Comparison of ENCODE assay signal across 9 mouse cellular contexts in the genomic region with DNA sequence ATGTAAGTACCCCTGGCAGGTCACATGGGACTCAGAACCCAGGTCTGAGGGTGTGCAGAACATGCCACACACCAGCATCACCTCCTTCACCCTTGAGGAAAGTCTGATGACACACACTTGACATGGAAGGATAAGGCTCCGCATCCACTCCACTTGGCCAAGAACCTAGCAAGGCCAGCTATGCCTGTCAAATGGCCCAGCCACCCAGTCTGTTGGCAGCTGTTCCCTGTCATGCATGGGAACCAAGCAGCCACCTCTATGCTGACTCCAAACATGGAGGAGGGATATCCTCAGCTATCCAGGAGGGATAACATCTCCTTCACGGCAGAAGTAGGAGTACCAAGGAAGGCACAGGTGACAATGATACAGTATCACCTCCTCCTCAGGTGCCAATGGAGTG. TPM values are rescaled to one million over a fixed set of nuclear protein-coding genes. Genes with fewer than 3 reads are reported as not detected.
DNase-seq lines count a peak whose midpoint lies in the region; ATAC-seq and TF ChIP-seq lines count a peak whose summit lies in the region.
"Had no signal": no experiment of that assay in that cellular context is flagged by ENCODE, and none has a peak within 500 bp of the region (broad histone marks: within the 10 kb centered on the region; RNA-seq: fewer than 3 reads in every experiment).

No protein-coding gene starts in this region.

- H3K9me3 ChIP-seq in neural tube, embryonic 11.5 days (ENCODE audit: control insufficient read depth, low read length), result no peaks in the 10 kb centered on the region
- no peaks in the 10 kb centered on the region for H3K9me3 ChIP-seq in liver, embryonic 15.5 days (replicated peaks)

- peaks cover 7% of the 10 kb centered on the region; the same call in 1 of the 2 replicates for H3K4me1 ChIP-seq in neural tube, embryonic 11.5 days (ENCODE audit: control insufficient read depth, insufficient read depth, low read length)
- H3K4me1 ChIP-seq in liver, embryonic 15.5 days (replicated peaks), result peaks cover 50% of the 10 kb centered on the region

- H3K27me3 ChIP-seq in neural tube, embryonic 11.5 days (ENCODE audit: control insufficient read depth, insufficient read depth, low read length), result no peaks in the 10 kb centered on the region
- 0 out of 2 replicates have a peak, but pooled peaks cover 4% of the 10 kb centered on the region for H3K27me3 ChIP-seq in liver, embryonic 15.5 days

- WGBS in neural tube, embryonic 11.5 days, result 88% methylated on average over 2 of the region's 2 CpGs
- WGBS in liver, embryonic 15.5 days (ENCODE audit: insufficient replicate concordance), result 69% methylated on average over 2 of the region's 2 CpGs

- intact Hi-C loops in gastrocnemius, adult 2 months (cut with DNase I), result loop anchor here (5.0 kb wide), 1 partner anchor 41 kb away; no protein-coding TSS in a partner anchor
- intact Hi-C loops in left cerebral cortex, postnatal 4 days (cut with DNase I), result no loop called here

- no peak for DNase-seq in gastrocnemius, adult 2 months
- no peak for DNase-seq in gastrocnemius, adult 8-10 months (ENCODE audit: low spot score in 2 of 2)
- no peak for DNase-seq in neural tube, embryonic 11.5 days (ENCODE audit: low spot score)
- no peak for DNase-seq in neural tube, embryonic 10.5 days (ENCODE audit: extremely low spot score, low spot score)
- DNase-seq in left cerebral cortex, postnatal 4 days, result no peak
- DNase-seq in right cerebral cortex, postnatal 36 days (ENCODE audit: low spot score in 2 of 2), result no peak
- DNase-seq: B cell, adult 2 months had no signal

- no peak overlapping the region for H3K9ac ChIP-seq in neural tube, embryonic 11.5 days (ENCODE audit: low read length)
- H3K9ac ChIP-seq in liver, embryonic 15.5 days, result peak overlapping the region; percentile 64; the same call in 1 of the 2 replicates

- H3K36me3 ChIP-seq in neural tube, embryonic 11.5 days (ENCODE audit: control insufficient read depth, insufficient read depth, low read length), result no peaks in the 10 kb centered on the region; the same call in 1 of the 2 replicates
- H3K36me3 ChIP-seq in liver, embryonic 15.5 days (replicated peaks), result no peaks in the 10 kb centered on the region

- no peak overlapping the region; the same call in 1 of the 2 replicates for H3K4me2 ChIP-seq in neural tube, embryonic 11.5 days (ENCODE audit: low read depth)
- H3K4me2 ChIP-seq in liver, embryonic 15.5 days, result peak overlapping the region; percentile 96

- ATAC-seq in neural tube, embryonic 11.5 days (ENCODE audit: insufficient read depth, low FRiP score, low TSS enrichment), result no peak
- ATAC-seq in liver, embryonic 15.5 days (ENCODE audit: insufficient read depth), result no peak
- no peak for ATAC-seq in frontal cortex, adult (ENCODE audit: low TSS enrichment)

- H3K4me3 ChIP-seq in gastrocnemius, adult 2 months, result peak overlapping the region; percentile 92
- peak overlapping the region; percentile 70 for H3K4me3 ChIP-seq in neural tube, embryonic 11.5 days (ENCODE audit: low read depth, low read length)
- peak overlapping the region; percentile 74 for H3K4me3 ChIP-seq in liver, embryonic 15.5 days (replicated peaks)

- TF ChIP-seq CTCF in gastrocnemius, adult 2 months (IDR thresholded peaks at IDR 0.05), result no peak

- H3K27ac ChIP-seq in gastrocnemius, adult 2 months, result no peak overlapping the region; the same call in 1 of the 2 replicates
- H3K27ac ChIP-seq in neural tube, embryonic 11.5 days (ENCODE audit: low read depth, low read length), result no peak overlapping the region
- 0 out of 2 replicates have a peak overlapping the region, but pooled peaks have one; percentile 4 for H3K27ac ChIP-seq in liver, embryonic 15.5 days (replicated peaks)

RNA-seq across cellular contexts. Expression of gene Crtc1, which starts 1.0 kb away (rescaled TPM):
- total RNA-seq in gastrocnemius, adult 2 months (2021), result 1 to 10 TPM; 8.9 to 9.5 TPM
- total RNA-seq in gastrocnemius, adult 8-10 months (2022), result 10 to 100 TPM in 1 of 4 experiments, 1 to 10 TPM in 3; 7.1 to 15.3 (median 7.6) TPM
- polyA plus RNA-seq in neural tube, embryonic 11.5 days (2014; fragmentation: Nextera tagmentation; extraction: Ambion mirVana), result 16.1 and 17.9 TPM in 2 replicates
- polyA plus RNA-seq in liver, embryonic 15.5 days (2015; fragmentation: Nextera tagmentation; extraction: Ambion mirVana), result 4.2 and 4.3 TPM in 2 replicates
- 100 to 1,000 TPM; 109 TPM for total RNA-seq in left cerebral cortex, postnatal 4 days (2021)

RNA-seq across cellular contexts. Expression of gene Klhl26, which starts 38.3 kb away (rescaled TPM):
- 1 to 10 TPM; 6.7 to 8.5 TPM for total RNA-seq in gastrocnemius, adult 2 months (2021)
- total RNA-seq in gastrocnemius, adult 8-10 months (2022), result 1 to 10 TPM; 6.6 to 9.7 (median 7.5) TPM
- polyA plus RNA-seq in neural tube, embryonic 11.5 days (2014; fragmentation: Nextera tagmentation; extraction: Ambion mirVana), result 14.6 and 17.0 TPM in 2 replicates
- polyA plus RNA-seq in liver, embryonic 15.5 days (2015; fragmentation: Nextera tagmentation; extraction: Ambion mirVana), result 6.4 and 6.7 TPM in 2 replicates
- 10 to 100 TPM; 26.3 to 28.7 TPM for total RNA-seq in left cerebral cortex, postnatal 4 days (2021)

RNA-seq across cellular contexts. Expression of gene Tmem59l, which starts 48.7 kb away (rescaled TPM):
- total RNA-seq in gastrocnemius, adult 2 months (2021), result not detected
- total RNA-seq in gastrocnemius, adult 8-10 months (2022), result not detected
- polyA plus RNA-seq in neural tube, embryonic 11.5 days (2014; fragmentation: Nextera tagmentation; extraction: Ambion mirVana), result 19.3 and 20.7 TPM in 2 replicates
- polyA plus RNA-seq in liver, embryonic 15.5 days (2015; fragmentation: Nextera tagmentation; extraction: Ambion mirVana), result not detected in 2 replicates
- 10 to 100 TPM; 65.7 to 80.3 TPM for total RNA-seq in left cerebral cortex, postnatal 4 days (2021)

RNA-seq across cellular contexts. Expression of gene Crlf1, which starts 54.5 kb away (rescaled TPM):
- 1 to 10 TPM; 2.5 to 3.2 TPM for total RNA-seq in gastrocnemius, adult 2 months (2021)
- total RNA-seq in gastrocnemius, adult 8-10 months (2022), result 1 to 10 TPM; 1.1 to 2.5 (median 2.3) TPM
- 3.4 and 3.7 TPM in 2 replicates for polyA plus RNA-seq in neural tube, embryonic 11.5 days (2014; fragmentation: Nextera tagmentation; extraction: Ambion mirVana)
- polyA plus RNA-seq in liver, embryonic 15.5 days (2015; fragmentation: Nextera tagmentation; extraction: Ambion mirVana), result 0.97 and 1.7 TPM in 2 replicates
- total RNA-seq in left cerebral cortex, postnatal 4 days (2021), result 10 to 100 TPM; 22.3 to 32.3 TPM

Comparison
In these comparisons a context has a peak if more than half of its experiments do, and no peak if none do; other contexts are left out.
1. RNA of gene Crtc1, which starts 1.0 kb away (total RNA-seq): 109 TPM in left cerebral cortex, postnatal 4 days; 8.9 to 9.5 TPM in gastrocnemius, adult 2 months and 7.1 to 15.3 TPM in gastrocnemius, adult 8-10 months; every median in the first group is over 4 times any median in the second.
2. RNA of gene Tmem59l, which starts 48.7 kb away (total RNA-seq): 65.7 to 80.3 TPM in left cerebral cortex, postnatal 4 days; not detected in gastrocnemius, adult 2 months and not detected in gastrocnemius, adult 8-10 months; every median in the first group is over 10 times any median in the second.
3. Peak in every context shown above with its lines, with median percentiles within 50 percentile points of each other: H3K4me3 ChIP-seq.